Mouse (Mus musculus) embryonic fibroblast, embryonic 13.5 days (primary cell): ENCODE results near the gene Eaf1.

Experiments
- CTCF ChIP-seq: IDR thresholded peaks from 2 replicates; pipeline ENCODE4 v1.5.1; 2011; ENCODE audit warnings: mild to moderate bottlenecking, control low read depth, low read length, moderate library complexity, borderline replicate concordance; ENCODE audit not compliant: insufficient read depth
- POLR2A ChIP-seq: IDR thresholded peaks from 2 replicates; pipeline ENCODE4 v1.6.1; 2011; ENCODE audit warnings: low read depth, mild to moderate bottlenecking, control low read depth, low read length, moderate library complexity

DNA sequence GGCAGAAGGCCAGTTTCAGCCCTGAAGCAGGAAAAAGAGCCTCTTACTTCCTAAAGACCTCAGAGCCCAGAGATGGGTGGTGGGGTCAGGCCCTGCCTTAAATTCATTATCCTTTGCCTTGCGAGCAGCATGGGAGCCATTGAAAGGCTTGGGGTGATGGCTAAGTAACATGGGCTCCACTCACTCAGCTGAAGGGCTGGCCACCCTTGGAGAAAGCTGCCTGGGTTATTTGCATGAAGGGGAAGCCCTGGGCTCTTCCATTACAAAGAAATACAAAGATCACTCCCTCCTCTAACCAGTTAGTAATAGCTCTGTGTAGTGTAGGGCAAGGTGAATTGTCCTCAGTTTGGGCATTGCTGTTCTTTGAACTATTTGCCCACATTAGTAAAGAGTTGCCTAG lies 5.3 kb downstream of the Eaf1 start:
- TF ChIP-seq CTCF (no peak), POLR2A (no peak)
